Mouse (Mus musculus): ENCODE measurements around the gene Cd86.

The Cd86 gene

DNA sequence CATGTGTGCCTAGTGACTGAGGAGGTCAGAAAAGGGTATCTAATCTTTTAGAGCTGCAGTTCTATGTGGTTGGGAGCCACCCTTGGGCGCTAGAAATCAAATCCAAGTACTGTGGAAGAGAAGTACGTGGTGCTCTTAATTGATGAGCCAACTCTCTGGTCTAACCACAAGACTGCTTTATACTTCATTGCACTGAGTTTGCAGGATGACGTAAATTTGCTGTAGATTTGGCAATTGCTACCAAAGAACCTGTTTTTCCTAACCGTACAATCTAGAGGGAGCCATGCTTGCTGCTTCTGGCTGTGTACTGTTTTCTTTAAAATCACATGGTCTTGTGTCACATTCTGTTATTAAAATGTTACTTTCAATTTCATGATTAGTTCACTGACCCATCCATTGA is 10.0 kb downstream of the Cd86 start:
- no peak for DNase-seq (ENCODE audit: low spot score in 2 of 2)

DNA sequence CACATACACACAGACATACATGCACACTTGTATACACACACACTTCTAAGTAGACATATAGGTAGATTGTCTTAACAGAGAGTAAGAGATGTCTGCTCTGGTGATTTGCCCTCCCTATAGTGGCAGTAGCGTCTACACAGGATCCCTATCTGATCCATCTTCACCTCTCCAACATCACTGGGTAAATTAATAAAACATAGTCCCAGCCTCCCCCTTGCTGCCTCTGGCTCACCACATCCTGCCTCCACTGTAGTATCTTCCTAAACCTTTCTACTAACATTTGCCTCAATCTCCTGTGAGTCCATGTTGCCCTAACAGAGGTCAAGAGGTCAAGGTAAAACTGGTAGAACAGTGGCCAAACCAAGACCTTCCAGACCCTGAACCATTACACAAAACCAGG is 10.7 kb downstream of the Cd86 start:
- no peak for DNase-seq (ENCODE audit: low spot score in 2 of 2)

DNA sequence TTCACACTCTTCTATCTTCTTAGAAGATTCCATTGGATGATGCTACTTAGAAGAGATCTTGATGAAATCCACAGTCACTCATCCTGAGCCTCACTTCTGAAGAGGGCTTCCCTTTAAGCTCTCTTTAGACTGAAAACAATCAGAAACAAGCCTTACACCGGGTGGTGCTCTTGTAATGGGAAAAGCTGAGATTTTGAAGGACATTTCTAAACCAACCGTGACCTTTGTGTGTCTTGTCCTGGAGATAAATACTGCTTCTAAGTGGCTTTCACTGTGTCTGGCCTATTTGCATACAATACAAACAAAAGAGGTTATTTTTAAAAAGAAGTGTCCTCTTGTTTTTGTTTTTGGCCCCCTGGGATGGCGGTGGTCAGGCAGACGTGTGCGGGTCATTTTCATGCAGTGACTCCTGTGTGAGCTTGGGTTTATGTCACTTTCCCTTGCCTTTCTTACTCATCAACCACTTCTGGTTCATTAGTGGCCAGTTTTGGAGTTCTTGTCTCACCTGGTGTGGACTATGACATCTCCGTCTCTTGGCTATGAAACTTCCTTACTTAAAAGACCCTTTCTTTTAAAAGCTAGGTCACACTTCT is 14.6 kb downstream of the Cd86 start:
- no peak for DNase-seq (ENCODE audit: low spot score in 2 of 2)

DNA sequence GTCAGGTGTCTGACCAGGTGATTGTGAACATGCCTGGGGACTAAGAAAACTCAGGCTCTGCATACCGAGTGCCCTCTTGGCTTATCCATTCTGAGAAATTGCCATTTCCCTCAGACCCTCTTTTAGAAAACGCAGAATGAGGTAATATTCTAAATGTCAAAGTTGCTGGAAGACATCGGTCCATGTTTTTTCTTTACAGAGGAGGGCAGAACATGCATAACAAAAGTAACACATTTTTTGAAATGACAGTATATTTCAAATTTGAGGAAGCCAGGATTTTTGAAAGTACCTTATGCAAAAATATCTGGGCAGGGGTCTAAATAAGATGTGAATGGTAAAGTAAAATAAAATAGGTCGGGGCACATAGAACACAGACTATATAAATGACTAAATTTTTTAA is 15.4 kb downstream of the Cd86 start:
- DNase-seq (ENCODE audit: low spot score in 2 of 2): no peak

DNA sequence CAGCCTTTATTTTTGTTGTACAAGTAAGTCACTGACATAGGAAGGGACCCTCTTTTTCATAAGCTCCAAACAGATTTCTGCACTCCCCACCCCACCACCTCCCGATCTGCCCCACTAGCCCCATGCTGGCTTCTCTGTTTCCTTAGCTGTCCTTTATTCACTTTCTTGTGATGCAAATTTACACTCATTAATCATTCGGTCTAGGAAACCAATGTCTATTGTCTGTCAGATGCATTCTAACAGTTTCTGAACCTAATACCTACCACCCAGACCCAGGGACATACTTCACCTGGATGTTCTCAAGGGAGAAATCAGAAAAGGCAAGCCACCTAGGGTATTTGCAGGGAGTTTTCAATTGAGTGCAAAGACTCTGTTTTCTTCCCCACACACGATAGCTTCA is 16.6 kb downstream of the Cd86 start:
- DNase-seq (ENCODE audit: low spot score in 2 of 2): no peak

DNA sequence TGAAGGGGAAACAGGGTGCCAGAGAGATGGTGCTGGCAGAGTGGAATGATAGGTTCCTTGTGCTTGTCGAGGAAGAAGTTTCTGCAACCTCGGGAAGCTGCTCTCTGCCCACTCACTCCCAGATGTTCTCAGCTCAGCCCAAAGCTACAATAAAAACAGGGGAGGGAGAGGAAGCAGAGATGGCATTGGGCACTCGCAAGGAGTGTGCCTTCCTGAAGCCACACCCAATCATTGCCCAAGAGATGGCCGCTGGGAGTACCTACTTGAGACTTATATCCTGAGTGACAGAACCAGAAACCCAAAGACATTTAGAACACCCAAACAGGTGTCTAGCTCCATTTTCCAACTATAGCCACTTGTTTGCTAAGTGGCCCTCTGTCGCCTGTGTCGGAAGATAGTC is 20.8 kb downstream of the Cd86 start:
- no peak for DNase-seq (ENCODE audit: low spot score in 2 of 2)

DNA sequence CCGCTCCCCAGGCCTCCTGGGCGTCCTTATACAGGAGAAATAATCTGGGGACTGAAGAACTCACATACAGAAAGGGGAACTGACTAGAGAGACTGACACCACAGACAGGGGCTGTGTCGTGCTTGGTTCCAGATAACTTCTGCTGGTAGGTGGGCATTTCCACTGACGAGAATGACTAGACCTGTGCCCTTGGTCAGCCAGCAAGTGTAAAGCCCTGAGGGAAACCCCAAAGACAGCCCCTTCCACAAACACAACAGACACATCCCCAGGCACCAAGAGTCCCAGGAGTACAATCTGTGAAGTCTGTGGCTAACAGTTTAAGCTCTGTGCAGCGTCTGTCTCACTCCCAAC is 23.2 kb downstream of the Cd86 start:
- no peak for DNase-seq (ENCODE audit: low spot score in 2 of 2)

DNA sequence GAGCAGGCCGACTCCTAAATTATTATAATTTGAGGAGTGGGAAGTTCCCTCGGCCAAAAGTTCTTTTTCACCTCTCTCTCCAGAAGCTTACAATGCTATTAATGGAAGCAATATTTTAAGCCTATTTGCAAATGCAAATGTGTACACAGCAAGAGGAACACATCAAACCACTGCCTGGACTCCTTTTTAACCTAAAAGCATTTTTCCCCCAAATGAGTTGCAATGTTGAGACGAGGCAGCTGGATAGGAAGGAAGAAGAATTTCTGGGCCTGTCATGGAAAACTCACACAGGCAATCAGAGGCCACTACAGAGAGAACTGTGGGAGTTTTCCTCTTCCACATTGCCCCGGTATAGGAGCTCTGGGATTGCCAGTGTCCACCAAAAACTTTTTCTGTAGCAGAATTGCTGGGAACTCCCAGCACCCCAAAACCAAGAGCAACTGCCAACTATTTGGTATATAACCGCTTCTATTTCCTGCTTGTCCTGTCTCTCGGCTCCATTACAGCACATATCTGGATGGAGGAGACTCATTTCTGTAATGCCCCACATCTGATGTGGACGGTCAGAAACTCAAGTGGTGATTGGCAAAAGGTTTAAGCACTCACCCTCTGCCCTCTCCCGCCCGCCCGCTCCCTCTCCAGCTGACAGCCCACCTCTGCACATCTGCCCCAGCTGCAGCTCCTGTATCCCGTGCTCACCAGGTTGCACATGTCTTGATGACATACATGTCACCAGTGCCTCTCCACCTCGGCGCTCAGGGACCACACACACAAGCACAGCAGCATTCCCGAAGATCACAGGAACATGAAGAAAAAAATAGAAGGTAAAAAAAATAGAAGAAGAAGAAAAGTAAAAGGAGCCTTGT is 23.8 kb downstream of the Cd86 start:
- DNase-seq (ENCODE audit: low spot score in 2 of 2): no peak

DNA sequence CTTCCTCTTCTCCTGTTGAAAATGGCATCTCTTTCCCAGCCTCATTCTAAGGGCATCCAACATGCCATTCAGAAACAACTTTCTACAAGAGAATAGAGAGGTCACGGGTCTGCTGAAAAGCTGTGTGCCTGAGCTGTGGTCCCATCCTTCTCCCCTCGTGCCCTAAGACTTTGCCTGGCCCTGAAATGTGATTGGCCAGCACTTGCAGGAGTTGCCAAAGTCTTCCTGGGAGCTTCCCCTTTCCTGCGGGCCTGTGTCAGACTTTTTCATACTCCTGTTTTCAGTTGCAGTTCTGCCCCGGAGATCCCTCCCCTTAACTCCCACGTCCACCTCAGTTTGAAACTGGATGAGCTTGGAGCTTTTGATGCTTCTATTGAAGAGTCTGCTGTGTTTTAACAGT is 24.9 kb downstream of the Cd86 start:
- DNase-seq (ENCODE audit: low spot score in 2 of 2): no peak

DNA sequence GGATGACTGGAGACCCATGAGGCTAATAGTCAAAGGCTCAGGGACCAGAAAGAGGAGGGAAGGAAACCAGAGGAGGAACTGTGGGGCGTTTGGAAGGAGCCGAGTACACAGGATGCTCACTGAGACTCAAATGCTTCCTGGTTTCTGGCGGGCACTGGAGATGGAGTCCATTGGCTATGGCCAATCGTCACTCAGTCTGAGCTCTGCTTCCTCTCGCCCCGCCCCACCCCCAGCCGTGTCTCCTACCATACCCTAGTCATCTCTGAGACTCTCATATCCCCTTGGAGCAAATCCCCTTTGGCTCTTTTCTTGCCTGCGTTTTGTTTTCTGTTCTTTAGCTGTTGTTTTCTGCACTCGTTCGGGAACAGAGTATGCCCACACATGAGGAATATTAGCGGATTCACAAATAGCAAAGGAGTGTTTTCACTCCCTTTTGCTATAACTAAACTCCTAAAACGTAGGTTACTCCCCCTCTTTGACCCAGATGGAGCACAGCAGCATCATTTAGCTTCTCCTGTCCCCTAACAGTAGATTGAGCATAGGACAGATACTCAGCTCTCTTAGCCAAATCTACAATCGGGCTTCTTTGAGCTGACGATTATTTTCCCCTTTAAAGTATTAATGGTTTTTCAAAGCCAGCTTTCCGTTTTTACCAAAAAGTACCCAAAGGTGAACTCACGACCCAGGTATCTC is 25.9 kb downstream of the Cd86 start:
- no peak for DNase-seq (ENCODE audit: low spot score in 2 of 2)

DNA sequence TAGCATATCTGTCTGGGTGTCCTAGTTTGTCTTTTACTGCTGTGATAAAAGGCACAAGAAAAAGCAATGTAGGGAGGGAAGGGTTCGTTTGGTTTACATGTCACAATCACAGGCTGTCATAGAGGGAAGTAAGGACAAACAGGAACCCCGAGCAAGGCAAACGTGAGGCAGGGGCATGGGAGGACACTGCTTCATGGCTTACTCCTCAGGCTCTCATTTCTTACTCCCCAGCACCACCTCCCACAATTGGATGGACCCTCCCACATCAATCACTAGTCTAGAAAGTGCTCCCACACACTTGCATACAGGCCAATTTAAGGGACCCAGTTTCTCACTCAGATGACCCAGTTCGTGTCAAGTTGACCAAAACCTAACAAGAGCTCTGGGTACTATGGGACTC is 29.1 kb downstream of the Cd86 start:
- DNase-seq (ENCODE audit: low spot score in 2 of 2): no peak

DNA sequence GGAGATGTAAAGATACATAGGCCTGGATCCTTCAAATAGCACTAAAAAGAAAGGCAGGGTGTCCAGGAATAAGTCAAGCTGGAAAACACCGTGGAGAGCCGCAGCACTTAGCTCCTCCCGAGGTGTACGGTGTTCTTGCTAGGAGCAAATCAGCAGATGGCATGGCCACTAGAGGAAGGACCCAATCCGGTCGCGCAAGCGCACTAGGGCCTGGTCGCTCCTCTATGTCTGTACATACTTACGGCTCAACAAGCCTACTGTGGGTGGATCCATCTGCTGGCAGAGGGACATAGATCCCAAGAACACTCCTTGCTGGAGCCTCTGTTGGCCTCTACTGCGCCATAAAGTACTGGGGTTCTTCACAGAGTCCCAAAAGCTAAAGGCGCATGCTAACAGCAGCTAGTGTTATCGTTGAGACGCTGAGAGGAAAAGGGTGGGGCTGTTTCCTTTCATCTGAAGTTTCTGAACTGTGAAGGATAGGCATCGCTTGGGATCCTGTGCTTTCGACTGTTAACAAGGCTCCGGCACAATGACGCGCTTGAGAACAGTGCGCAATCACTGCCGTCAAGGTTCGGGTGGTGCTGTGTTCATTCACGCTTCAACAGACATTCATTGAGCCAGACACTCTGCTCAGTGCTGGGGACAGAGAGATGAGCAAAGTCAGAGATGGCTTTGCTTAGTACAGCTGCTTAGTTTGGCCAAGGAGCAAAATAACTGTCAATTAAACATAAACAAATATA is 30.7 kb downstream of the Cd86 start:
- no peak for DNase-seq (ENCODE audit: low spot score in 2 of 2)

DNA sequence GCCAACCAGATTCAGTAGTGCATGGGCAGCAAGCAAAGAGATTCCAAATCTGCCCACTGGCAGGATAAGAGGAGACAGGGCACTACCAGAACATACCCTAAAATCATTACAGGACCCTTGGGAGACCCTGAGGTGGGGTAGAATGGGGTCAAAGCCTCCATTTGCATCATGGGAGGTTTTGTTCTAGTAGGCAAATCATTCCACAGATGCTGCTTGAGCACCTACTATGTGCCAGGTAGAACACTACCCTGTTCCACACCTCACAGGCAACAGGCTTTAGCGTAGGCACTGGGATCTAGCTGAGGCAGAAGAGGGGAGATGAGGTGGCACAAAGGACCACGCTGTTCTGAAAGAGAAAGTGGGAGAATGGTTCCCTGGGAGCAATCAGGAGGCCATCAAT is 31.5 kb downstream of the Cd86 start:
- DNase-seq (ENCODE audit: low spot score in 2 of 2): no peak

DNA sequence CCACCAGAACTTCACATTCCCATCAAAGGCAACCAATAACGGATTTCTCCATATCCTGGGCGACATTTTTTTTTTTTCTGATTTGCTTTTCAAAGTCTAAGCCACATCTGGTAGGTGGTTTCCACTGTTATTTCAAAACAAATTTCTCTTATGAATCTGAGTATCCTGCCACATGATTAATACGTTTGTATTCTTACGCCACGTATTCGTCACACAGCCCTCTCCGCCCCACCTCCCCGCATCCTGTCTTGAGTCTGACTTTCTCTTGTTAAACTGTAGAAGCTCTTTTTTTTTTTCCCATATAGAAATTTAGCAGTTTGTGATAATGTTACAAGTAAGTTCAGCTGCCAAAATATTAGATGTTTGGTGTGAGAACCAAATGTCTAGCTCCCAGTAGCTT is 33.7 kb downstream of the Cd86 start:
- no peak for DNase-seq (ENCODE audit: low spot score in 2 of 2)

DNA sequence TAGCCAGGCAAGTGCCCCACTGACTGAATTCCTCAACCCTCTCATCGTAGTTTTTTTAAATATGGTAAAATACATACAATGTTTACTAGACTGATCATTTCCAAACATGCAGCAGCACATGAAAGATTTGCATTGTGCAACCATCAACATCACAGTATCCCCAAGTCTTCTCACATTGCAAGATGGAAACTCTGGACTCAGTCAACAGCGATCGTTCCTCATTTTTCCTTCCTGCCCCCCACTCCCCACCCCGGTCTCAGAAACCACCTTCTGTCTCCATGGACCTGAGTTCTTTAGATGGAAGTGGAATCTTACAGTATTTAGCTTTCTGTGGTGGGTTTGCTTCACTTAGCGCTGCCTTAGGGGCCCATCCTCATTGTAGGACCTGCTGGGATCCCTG is 34.3 kb downstream of the Cd86 start:
- DNase-seq (ENCODE audit: low spot score in 2 of 2): no peak

DNA sequence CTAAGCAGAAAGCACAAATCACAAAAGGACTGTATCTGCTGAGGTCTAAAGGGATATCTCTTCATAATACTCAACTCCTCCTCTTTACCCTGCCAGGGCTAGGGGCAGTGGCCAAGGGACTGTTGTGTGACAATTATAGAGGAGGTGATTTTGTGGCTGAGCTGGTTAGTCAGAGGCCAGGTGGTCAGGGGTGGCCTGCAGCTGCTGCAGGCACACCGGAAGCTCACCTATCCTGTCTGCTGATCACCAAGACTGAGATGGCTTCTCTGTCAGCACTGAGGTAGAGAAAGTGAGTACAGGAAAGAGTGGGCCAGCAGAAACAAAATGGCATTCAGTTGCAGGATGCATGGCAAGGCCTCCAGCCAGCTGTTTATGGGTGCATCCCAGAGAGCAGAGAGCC is 38.1 kb downstream of the Cd86 start:
- no peak for DNase-seq (ENCODE audit: low spot score in 2 of 2)

DNA sequence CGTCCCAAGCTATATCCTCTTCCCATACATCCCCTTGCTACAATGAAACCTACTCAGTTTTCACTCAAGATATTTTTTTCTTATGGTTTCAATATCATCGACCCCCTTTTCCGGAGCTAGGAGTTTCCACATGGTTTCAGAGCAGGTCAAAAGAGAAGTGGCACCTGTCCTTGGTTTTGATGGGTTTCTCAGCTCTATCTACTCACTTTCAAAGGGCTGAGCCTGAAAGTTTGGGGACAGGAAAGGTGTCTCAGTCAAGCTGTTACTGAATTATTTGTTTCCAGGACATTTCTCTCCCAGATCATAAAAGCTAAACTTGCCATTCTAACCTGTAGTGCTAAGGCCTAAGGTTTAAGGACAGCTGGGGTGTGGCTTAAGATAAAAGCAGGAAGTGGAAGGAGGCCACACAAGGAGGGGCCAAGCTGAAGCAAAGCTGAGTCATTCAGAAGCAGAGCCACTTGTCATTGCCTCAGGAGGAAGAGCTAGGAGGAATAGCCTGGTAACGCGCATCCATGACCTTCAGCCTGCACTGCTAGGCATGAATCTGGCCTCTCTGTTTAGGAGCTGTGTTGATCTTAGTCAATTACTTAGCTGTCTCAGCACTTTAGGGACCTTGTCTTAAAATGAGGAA is 39.2 kb downstream of the Cd86 start:
- no peak for DNase-seq (ENCODE audit: low spot score in 2 of 2)

DNA sequence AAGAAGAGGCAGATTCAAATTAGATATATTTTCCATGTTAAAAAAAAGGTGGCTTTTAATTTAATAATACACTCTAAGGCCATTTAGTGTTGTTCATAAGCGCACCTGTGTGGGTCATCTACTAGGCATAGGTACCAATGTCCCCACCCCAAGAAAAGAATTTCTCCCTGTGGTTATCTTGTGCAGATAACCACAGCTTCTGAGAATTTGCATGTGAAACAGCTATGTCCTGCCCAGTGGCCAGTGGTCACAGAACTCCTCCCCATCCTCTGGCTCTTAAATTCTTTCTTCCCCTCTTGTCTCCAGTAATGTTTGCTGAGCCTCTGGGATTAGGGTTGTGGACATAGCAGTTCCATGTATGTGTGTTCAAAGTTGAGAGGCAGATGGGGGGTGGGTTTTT is 40.0 kb downstream of the Cd86 start:
- no peak for DNase-seq (ENCODE audit: low spot score in 2 of 2)

DNA sequence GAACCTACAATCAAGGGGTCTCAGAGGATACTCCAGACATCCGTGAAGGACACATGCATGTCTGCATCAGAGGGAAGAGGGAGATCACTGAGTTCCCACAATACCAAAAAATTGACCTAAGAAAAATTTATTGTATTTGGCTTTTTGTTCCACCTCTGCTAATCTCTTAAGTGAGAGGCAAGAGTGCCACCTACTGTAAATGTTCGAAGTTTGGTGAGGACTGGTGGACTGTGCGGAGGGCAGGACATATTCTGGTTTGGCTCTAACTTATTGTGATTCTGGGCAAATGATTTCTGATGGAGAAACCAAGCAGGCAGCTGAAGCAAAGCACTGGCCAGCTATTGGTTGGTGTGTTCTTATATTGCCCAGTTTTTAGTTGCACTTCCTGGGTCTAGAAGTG is 43.6 kb downstream of the Cd86 start:
- DNase-seq (ENCODE audit: low spot score in 2 of 2): no peak

DNA sequence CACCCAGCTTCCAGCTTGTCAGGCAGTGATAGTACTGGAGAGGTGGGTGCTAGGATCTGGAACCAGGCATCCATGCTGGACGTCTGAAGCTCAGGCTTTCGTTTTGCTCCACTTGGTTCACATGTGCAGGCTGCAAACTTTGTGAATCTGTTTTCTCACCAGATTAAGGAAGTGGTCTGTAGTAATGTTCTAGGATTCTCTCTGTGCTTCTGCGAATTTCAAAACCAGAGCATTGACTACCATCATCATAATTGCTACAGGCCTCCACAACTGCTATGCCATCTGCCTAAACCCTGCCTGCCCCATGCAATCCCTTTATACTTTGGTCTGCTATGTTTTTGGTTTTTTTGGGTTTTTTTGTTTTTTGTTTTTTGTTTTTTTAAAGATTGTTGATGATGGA is 44.8 kb downstream of the Cd86 start:
- no peak for DNase-seq (ENCODE audit: low spot score in 2 of 2)

DNA sequence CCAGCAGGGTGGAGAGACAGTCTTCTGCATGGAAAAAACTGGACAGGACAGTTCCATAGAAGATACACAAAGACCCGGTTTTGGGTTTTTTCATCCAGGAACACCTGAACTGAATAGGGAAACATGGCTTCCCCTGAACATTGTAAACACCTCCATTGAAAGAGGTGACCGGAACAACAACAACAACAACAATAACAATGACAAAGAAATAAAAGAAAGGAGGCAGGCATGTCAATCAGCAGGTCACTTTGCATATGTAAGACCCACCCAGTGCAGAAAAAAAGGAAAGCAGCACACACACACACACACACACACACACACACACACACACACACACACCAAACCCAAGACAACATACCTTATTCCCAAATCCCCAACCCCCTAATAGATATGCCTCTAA is 52.2 kb downstream of the Cd86 start:
- DNase-seq (ENCODE audit: low spot score in 2 of 2): no peak

DNA sequence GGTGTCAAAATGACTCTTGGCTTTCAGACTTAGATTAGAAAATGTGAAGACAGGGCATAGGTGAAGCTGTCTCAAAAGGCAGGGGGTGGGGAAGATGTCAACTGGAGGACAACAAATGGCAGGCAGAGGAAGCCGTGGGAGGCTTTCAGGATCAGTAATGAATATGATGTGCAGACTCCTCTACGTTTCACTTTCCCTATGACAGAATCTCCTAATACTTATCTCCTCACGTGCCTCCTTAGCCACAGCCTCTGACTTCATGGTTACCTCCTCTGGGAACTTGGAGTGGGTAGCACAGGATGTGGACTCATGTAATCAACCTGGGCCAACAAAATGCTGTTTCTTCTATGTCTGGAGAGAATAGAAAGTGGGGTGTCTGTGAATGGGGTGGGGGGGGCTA is 63.2 kb downstream of the Cd86 start:
- DNase-seq (ENCODE audit: low spot score in 2 of 2): no peak
